Mouse (Mus musculus) cerebellum, adult 2 months (tissue): ENCODE measurements at regions not wholly inside any gene's neighbourhood (a gene's known extent, or its start where the extent isn't known, plus 50 kb on each side); places are given as distances from the start of the nearest gene placed in this dataset.

Experiments used
- DNase-seq, 2 experiments: peaks; one replicate each; pipeline ENCODE4 v3.0.0; 2021
- H3K27ac ChIP-seq: fragments of 200-500 bp; 2 replicates; pipeline ENCODE4 v1.5.1; 2012; ENCODE audit warnings: low read length, control low read depth, inconsistent platforms; ENCODE audit not compliant: insufficient read depth
- H3K27me3 ChIP-seq: fragments of 200-500 bp; 2 replicates; pipeline ENCODE4 v1.6.1; 2012; ENCODE audit warnings: inconsistent platforms, mild to moderate bottlenecking, low read length, moderate library complexity; ENCODE audit not compliant: control insufficient read depth, insufficient read depth
- H3K4me1 ChIP-seq: fragments of 200-500 bp; 2 replicates; pipeline ENCODE4 v1.6.1; 2011; ENCODE audit warnings: low read length; ENCODE audit not compliant: control insufficient read depth, insufficient read depth
- H3K4me3 ChIP-seq: fragments of 200-500 bp; replicated peaks from 2 replicates; pipeline ENCODE3; 2011; ENCODE audit warnings: mild to moderate bottlenecking, low read depth, low read length, control low read depth; ENCODE audit not compliant: insufficient read depth
- CTCF ChIP-seq: fragments of 200-500 bp; IDR thresholded peaks from 2 replicates; pipeline ENCODE4 v1.5.1; 2011; ENCODE audit warnings: low read depth, mild to moderate bottlenecking, control low read depth, low read length, moderate library complexity, borderline replicate concordance; ENCODE audit not compliant: insufficient read depth
- POLR2A ChIP-seq: fragments of 200-500 bp; IDR thresholded peaks from 2 replicates; pipeline ENCODE4 v1.6.1; 2011; ENCODE audit warnings: low read length, control low read depth, borderline replicate concordance; ENCODE audit not compliant: insufficient read depth
- WGBS: fragments of 180-500 bp; shearing (Covaris S2); methylation state at CpG from one replicate; pipeline ENCODE4 v1.1.7; 2018; 5-methylcytosine and 5-hydroxymethylcytosine counted together

GRCm38 (mm10) chr10:106058050-106058449 is 216.9 kb upstream of the Mettl25 start:
- H3K27me3 ChIP-seq, result no peaks in the 10 kb centered on the region
- no peak for DNase-seq
- TF ChIP-seq CTCF (no peak), POLR2A (no peak)
- H3K4me1 ChIP-seq, result no peaks in the 10 kb centered on the region
- H3K4me3 ChIP-seq, result no peak overlapping the region
- WGBS, result 90% methylated on average over 5 of the region's 5 CpGs
- H3K27ac ChIP-seq, result no peak overlapping the region

GRCm38 (mm10) chr10:106038497-106038896 is 197.3 kb upstream of the Mettl25 start:
- Histone ChIP-seq H3K27ac (no peak overlapping the region), H3K4me1 (no peaks in the 10 kb centered on the region), H3K4me3 (no peak overlapping the region), H3K27me3 (no peaks in the 10 kb centered on the region)
- TF ChIP-seq POLR2A (no peak), CTCF (no peak)
- no peak for DNase-seq
- WGBS, result 84% methylated on average over 1 of the region's 1 CpGs

GRCm38 (mm10) chr10:106038033-106038432 is 196.9 kb upstream of the Mettl25 start:
- DNase-seq, result no peak
- no peak overlapping the region for H3K27ac ChIP-seq
- no peak overlapping the region for H3K4me3 ChIP-seq
- H3K4me1 ChIP-seq, result no peaks in the 10 kb centered on the region
- no peaks in the 10 kb centered on the region for H3K27me3 ChIP-seq
- WGBS, result 97% methylated on average over 2 of the region's 2 CpGs
- no peak for TF ChIP-seq POLR2A
- no peak for TF ChIP-seq CTCF

GRCm38 (mm10) chr10:106033416-106033815 is 192.2 kb upstream of the Mettl25 start:
- TF ChIP-seq POLR2A (no peak), CTCF (no peak)
- Histone ChIP-seq H3K27me3 (no peaks in the 10 kb centered on the region), H3K27ac (no peak overlapping the region), H3K4me3 (no peak overlapping the region), H3K4me1 (no peaks in the 10 kb centered on the region)
- no peak for DNase-seq
- WGBS, result 76% methylated on average over 4 of the region's 4 CpGs

- H3K4me1 ChIP-seq, result no peaks in the 10 kb centered on the region
- H3K27ac ChIP-seq, result no peak overlapping the region
- H3K4me3 ChIP-seq, result no peak overlapping the region
- TF ChIP-seq POLR2A (no peak), CTCF (no peak)
- DNase-seq, result no peak
- 60% methylated on average over 1 of the region's 1 CpGs for WGBS
- no peaks in the 10 kb centered on the region for H3K27me3 ChIP-seq
Observed at GRCm38 (mm10) chr10:106024648-106025047, 183.5 kb upstream of the Mettl25 start.

- Histone ChIP-seq H3K4me3 (no peak overlapping the region), H3K27ac (no peak overlapping the region), H3K4me1 (no peaks in the 10 kb centered on the region), H3K27me3 (no peaks in the 10 kb centered on the region)
- TF ChIP-seq POLR2A (no peak), CTCF (no peak)
- WGBS, result 67% methylated on average over 9 of the region's 9 CpGs
- DNase-seq, result no peak
Observed at GRCm38 (mm10) chr10:106023639-106024215, 182.5 kb upstream of the Mettl25 start.

- WGBS, result 84% methylated on average over 1 of the region's 1 CpGs
- Histone ChIP-seq H3K4me1 (no peaks in the 10 kb centered on the region), H3K27me3 (no peaks in the 10 kb centered on the region), H3K4me3 (no peak overlapping the region), H3K27ac (no peak overlapping the region)
- DNase-seq, result no peak
- no peak for TF ChIP-seq POLR2A
- no peak for TF ChIP-seq CTCF
Observed at GRCm38 (mm10) chr10:106015965-106016364, 174.8 kb upstream of the Mettl25 start.

- H3K27me3 ChIP-seq, result no peaks in the 10 kb centered on the region
- no peak for TF ChIP-seq CTCF
- no peak for TF ChIP-seq POLR2A
- H3K4me1 ChIP-seq, result no peaks in the 10 kb centered on the region
- no peak overlapping the region for H3K27ac ChIP-seq
- whole genome bisulfite sequencing, result 78% methylated on average over 1 of the region's 1 CpGs
- no peak overlapping the region for H3K4me3 ChIP-seq
- no peak for DNase-seq
Observed at GRCm38 (mm10) chr10:106015436-106015835, 174.3 kb upstream of the Mettl25 start.

GRCm38 (mm10) chr10:106010131-106010530 is 169.0 kb upstream of the Mettl25 start:
- H3K27ac ChIP-seq, result no peak overlapping the region
- TF ChIP-seq CTCF, result no peak
- TF ChIP-seq POLR2A, result no peak
- 6% methylated on average over 2 of the region's 2 CpGs for WGBS
- no peak for DNase-seq
- no peaks in the 10 kb centered on the region for H3K4me1 ChIP-seq
- no peak overlapping the region for H3K4me3 ChIP-seq
- no peaks in the 10 kb centered on the region for H3K27me3 ChIP-seq
